Mouse (Mus musculus) thymus, postnatal 14 days (tissue): Measurements from ENCODE around the gene P2rx5.

Experiments used
- DNase-seq: peaks from one replicate; pipeline ENCODE4 v3.0.0; 2021

Gene P2rx5

GRCm38 (mm10) chr11:73159957-73160810 is at the start of gene P2rx5:
Gene P2rx5, plus strand, starts transcription at chr11:73160421.
- DNase-seq = no peak

GRCm38 (mm10) chr11:73111414-73111813 is 48.8 kb upstream of the P2rx5 start:
- no peak for DNase-seq

- no peak for DNase-seq
These were observed 33.7 kb upstream of the P2rx5 start for GRCm38 (mm10) chr11:73126495-73126894.

- DNase-seq = peak; percentile 68
These were observed 29.2 kb upstream of the P2rx5 start for GRCm38 (mm10) chr11:73131020-73131419.

GRCm38 (mm10) chr11:73132999-73133398 is 27.2 kb upstream of the P2rx5 start:
- DNase-seq = no peak

GRCm38 (mm10) chr11:73134222-73134621 is 26.0 kb upstream of the P2rx5 start:
- no peak for DNase-seq

- peak; percentile 19 for DNase-seq
These were observed 23.6 kb upstream of the P2rx5 start for GRCm38 (mm10) chr11:73136587-73136986.

GRCm38 (mm10) chr11:73137116-73137515 is 23.1 kb upstream of the P2rx5 start:
- DNase-seq = peak; percentile 38

- DNase-seq = peak; percentile 95
These were observed 22.4 kb upstream of the P2rx5 start, which contains the start of gene Haspin for GRCm38 (mm10) chr11:73137591-73138501. Gene Haspin, minus strand, starts transcription at chr11:73138294.

GRCm38 (mm10) chr11:73144261-73144681 is 15.9 kb upstream of the P2rx5 start:
- no peak for DNase-seq

GRCm38 (mm10) chr11:73146026-73146974 is 13.9 kb upstream of the P2rx5 start:
- no peak for DNase-seq

GRCm38 (mm10) chr11:73146975-73147365 is 13.3 kb upstream of the P2rx5 start:
- no peak for DNase-seq

GRCm38 (mm10) chr11:73148209-73148608 is 12.0 kb upstream of the P2rx5 start:
- no peak for DNase-seq

GRCm38 (mm10) chr11:73155071-73155470 is 5.2 kb upstream of the P2rx5 start:
- DNase-seq = no peak

- DNase-seq = no peak
These were observed 585 bp downstream of the P2rx5 start for GRCm38 (mm10) chr11:73160811-73161200.

GRCm38 (mm10) chr11:73161616-73162015 is 1.4 kb downstream of the P2rx5 start:
- DNase-seq = no peak

GRCm38 (mm10) chr11:73162284-73162683 is 2.1 kb downstream of the P2rx5 start:
- no peak for DNase-seq

GRCm38 (mm10) chr11:73168071-73168470 is 7.8 kb downstream of the P2rx5 start:
- DNase-seq = no peak

GRCm38 (mm10) chr11:73168576-73168975 is 8.4 kb downstream of the P2rx5 start:
- no peak for DNase-seq

GRCm38 (mm10) chr11:73169231-73169630 is 9.0 kb downstream of the P2rx5 start:
- peak; percentile 69 for DNase-seq

GRCm38 (mm10) chr11:73172186-73172585 is 12.0 kb downstream of the P2rx5 start:
- no peak for DNase-seq

GRCm38 (mm10) chr11:73175612-73176011 is 15.4 kb downstream of the P2rx5 start:
- no peak for DNase-seq
